Mouse (Mus musculus): ENCODE results near the gene Carm1. TPM values are rescaled to one million over a fixed set of nuclear protein-coding genes. Genes with fewer than 3 reads are reported as not detected.

Carm1 gene
- polyA plus RNA-seq, 1 experiment from 2014 or later: 44.0 TPM

- no peak for ATAC-seq (replicated peaks; ENCODE audit: insufficient number of reproducible peaks, low FRiP score, low TSS enrichment)
- no peak overlapping the region for H3K27ac ChIP-seq (ENCODE audit: low read depth, low read length)
- no peaks in the 10 kb centered on the region; the same call in 1 of the 2 replicates for H3K4me1 ChIP-seq (ENCODE audit: control insufficient read depth, insufficient read depth, low read length)
- H3K4me3 ChIP-seq (ENCODE audit: low read depth, low read length): no peak overlapping the region
- no peaks in the 10 kb centered on the region for H3K9me3 ChIP-seq (replicated peaks; ENCODE audit: control insufficient read depth, low read length)
- no peak overlapping the region for H3K9ac ChIP-seq (ENCODE audit: low read depth, low read length)
- 96% methylated on average over 11 of the region's 11 CpGs for WGBS (ENCODE audit: insufficient replicate concordance)
- H3K27me3 ChIP-seq (ENCODE audit: control insufficient read depth, insufficient read depth, low read length): no peaks in the 10 kb centered on the region
- H3K36me3 ChIP-seq (ENCODE audit: control insufficient read depth, insufficient read depth, low read length): peaks cover 75% of the 10 kb centered on the region
- H3K4me2 ChIP-seq: no peak overlapping the region
Measured at GRCm38 (mm10) chr9:21639031-21639430, 92.3 kb downstream of the Carm1 start.

MicroRNAs within 50 kb of the gene (microRNA counts, 519-probe panel; counts per million panel counts)
- 32.2 counts per million for microRNA mmu-miR-1946b

Small RNA genes lying within 50 kb of the gene (microRNA-seq; reads per million reads assigned to microRNA genes)
- not detected for gene Mir1946b (ENCODE audit: borderline number of aligned reads)

Other genes with a start within 250 kb of the Carm1 start
- gene Ap1m2, start 234.6 kb upstream of the Carm1 start, polyA plus RNA-seq (2014; fragmentation: Nextera tagmentation; extraction: Ambion mirVana): 0.55 and 1.1 TPM in 2 replicates
- 62.3 and 70.0 TPM in 2 replicates for gene Slc44a2, start 226.2 kb upstream of the Carm1 start, polyA plus RNA-seq (2014; fragmentation: Nextera tagmentation; extraction: Ambion mirVana)
- gene Ilf3, start 179.0 kb upstream of the Carm1 start, polyA plus RNA-seq (2014; fragmentation: Nextera tagmentation; extraction: Ambion mirVana): 120 and 138 TPM in 2 replicates
- gene Qtrt1, start 135.1 kb upstream of the Carm1 start, polyA plus RNA-seq (2014; fragmentation: Nextera tagmentation; extraction: Ambion mirVana): 24.2 and 31.7 TPM in 2 replicates
- 62.7 and 68.1 TPM in 2 replicates for gene Dnm2, start 122.0 kb upstream of the Carm1 start, polyA plus RNA-seq (2014; fragmentation: Nextera tagmentation; extraction: Ambion mirVana)
- gene Tmed1, start 36.6 kb upstream of the Carm1 start, polyA plus RNA-seq (2014; fragmentation: Nextera tagmentation; extraction: Ambion mirVana): 79.8 and 80.9 TPM in 2 replicates
- 1.5 and 1.7 TPM in 2 replicates for gene AB124611, start 20.7 kb upstream of the Carm1 start, polyA plus RNA-seq (2014; fragmentation: Nextera tagmentation; extraction: Ambion mirVana)
- gene Timm29, start 45.8 kb downstream of the Carm1 start, polyA plus RNA-seq (2014; fragmentation: Nextera tagmentation; extraction: Ambion mirVana): 29.5 and 34.0 TPM in 2 replicates
- 10.9 and 11.8 TPM in 2 replicates for gene Yipf2, start 45.9 kb downstream of the Carm1 start, polyA plus RNA-seq (2014; fragmentation: Nextera tagmentation; extraction: Ambion mirVana)
- gene Smarca4, start 69.3 kb downstream of the Carm1 start, polyA plus RNA-seq (2014; fragmentation: Nextera tagmentation; extraction: Ambion mirVana): 77.4 and 78.7 TPM in 2 replicates
- gene Ldlr, start 176.6 kb downstream of the Carm1 start, polyA plus RNA-seq (2014; fragmentation: Nextera tagmentation; extraction: Ambion mirVana): 11.1 and 16.0 TPM in 2 replicates
- gene Spc24, start 213.4 kb downstream of the Carm1 start, polyA plus RNA-seq (2014; fragmentation: Nextera tagmentation; extraction: Ambion mirVana): 90.5 and 103 TPM in 2 replicates